Mouse (Mus musculus): ENCODE data around the gene Itln1.
A peak's percentile ranks its signal among the peaks of the same experiment; 100 is the strongest.

Itln1 gene

DNA sequence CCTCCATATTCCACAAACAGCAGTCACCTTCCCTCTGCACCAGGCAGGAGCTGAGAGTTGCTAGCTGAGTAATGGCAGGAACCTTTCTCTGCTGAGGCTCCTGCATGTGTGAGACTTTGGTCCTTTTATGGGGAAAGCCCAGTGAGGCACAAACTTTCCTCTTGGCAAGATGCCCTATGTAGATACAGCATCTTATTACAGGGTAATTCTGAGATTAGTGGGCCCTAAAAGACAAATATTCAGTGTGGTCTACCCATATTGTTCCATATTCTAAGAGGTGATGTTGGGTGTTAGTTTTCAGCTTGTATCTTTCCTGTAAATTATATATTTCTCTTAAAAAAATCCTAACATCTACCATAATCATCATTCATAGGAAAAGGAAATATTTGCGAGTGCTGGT, at the start of gene Itln1:
Itln1 (minus strand) TSS at position 101 of the 400 bp plus-strand sequence.
- no peak for DNase-seq (ENCODE audit: low read depth, low spot score)

GRCm38 (mm10) chr1:171584584-171584983, 49.5 kb upstream of the Itln1 start:
- DNase-seq (ENCODE audit: low read depth, low spot score), result no peak

- DNase-seq (ENCODE audit: low read depth, low spot score), result no peak
Measured at GRCm38 (mm10) chr1:171577168-171577567, 42.1 kb upstream of the Itln1 start.

GRCm38 (mm10) chr1:171568436-171568835, 33.3 kb upstream of the Itln1 start:
- DNase-seq (ENCODE audit: low read depth, low spot score), result no peak

DNA sequence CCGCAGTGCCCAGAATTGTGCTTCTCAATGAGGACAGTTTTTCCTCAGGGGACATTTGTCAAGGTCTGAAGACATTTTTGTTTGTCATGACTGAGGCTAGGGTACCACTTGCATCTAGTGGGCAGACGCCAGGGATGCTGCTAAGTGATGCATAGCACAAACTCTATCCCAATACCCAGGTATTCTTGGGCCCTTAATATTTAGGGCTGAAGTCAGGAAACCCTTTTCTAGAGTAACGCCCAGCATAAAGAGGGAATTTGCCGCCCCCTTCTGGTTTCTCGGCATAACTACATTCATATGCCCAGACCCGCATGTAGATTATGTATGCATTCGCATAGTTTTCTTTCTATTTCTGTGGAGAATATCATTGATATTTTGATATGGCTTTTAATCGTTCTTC, 31.7 kb upstream of the Itln1 start:
- peak; percentile 82 for DNase-seq (ENCODE audit: low read depth, low spot score)

- no peak for DNase-seq (ENCODE audit: low read depth, low spot score)
Measured at GRCm38 (mm10) chr1:171565888-171566287, 30.8 kb upstream of the Itln1 start.

- DNase-seq (ENCODE audit: low read depth, low spot score), result peak; percentile 78
Measured at GRCm38 (mm10) chr1:171564247-171564646, 29.2 kb upstream of the Itln1 start.

- DNase-seq (ENCODE audit: low read depth, low spot score), result no peak
Measured at GRCm38 (mm10) chr1:171563042-171563441, 27.9 kb upstream of the Itln1 start.

- DNase-seq (ENCODE audit: low read depth, low spot score), result no peak
Measured at GRCm38 (mm10) chr1:171561639-171562225, 26.6 kb upstream of the Itln1 start.

GRCm38 (mm10) chr1:171561200-171561599, 26.1 kb upstream of the Itln1 start:
- no peak for DNase-seq (ENCODE audit: low read depth, low spot score)

DNA sequence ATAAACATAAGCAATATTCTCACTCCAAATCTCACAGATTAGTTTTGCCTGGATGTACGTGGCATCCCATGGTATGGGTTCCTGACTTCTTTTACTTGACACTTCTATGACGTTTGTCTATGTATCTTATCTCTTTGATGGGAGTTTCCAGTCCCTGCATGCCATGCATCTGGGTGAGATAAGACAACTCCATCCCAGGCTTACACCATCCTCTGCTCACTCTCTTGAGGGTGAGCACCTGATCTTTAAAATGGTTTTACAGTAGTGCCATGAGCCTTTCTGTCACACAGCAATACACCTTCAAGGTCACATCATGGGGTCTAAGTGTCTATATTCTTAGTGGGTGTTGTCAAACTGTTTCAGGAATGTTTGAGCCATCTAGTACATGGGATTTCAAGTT, 25.2 kb upstream of the Itln1 start:
- DNase-seq (ENCODE audit: low read depth, low spot score), result no peak

DNA sequence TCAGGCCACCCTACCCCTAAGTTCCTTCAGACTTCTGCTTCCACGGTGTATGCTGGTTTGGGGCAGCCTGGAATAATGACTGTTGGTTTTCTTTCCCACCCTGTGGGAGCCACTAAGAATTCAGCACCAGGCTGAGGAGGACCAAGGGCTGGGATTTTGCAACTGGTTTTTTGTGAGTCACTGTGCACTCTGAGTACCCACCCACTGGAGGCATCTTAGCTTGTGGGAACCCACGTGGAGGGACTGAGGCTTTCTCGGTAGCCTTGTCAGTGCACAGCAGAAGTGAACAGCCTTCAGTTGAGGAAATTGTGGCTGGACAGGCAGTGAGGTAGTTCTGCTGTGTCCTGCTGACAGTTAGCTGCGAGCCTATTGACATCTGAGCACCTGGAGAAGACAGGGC, 23.8 kb upstream of the Itln1 start, which contains the start of gene Cd244a:
Cd244a (plus strand) TSS at position 296 of the 400 bp plus-strand sequence.
- DNase-seq (ENCODE audit: low read depth, low spot score), result no peak

- no peak for DNase-seq (ENCODE audit: low read depth, low spot score)
Measured at GRCm38 (mm10) chr1:171558407-171558806, 23.3 kb upstream of the Itln1 start.

- no peak for DNase-seq (ENCODE audit: low read depth, low spot score)
Measured at GRCm38 (mm10) chr1:171556366-171556765, 21.3 kb upstream of the Itln1 start.

DNA sequence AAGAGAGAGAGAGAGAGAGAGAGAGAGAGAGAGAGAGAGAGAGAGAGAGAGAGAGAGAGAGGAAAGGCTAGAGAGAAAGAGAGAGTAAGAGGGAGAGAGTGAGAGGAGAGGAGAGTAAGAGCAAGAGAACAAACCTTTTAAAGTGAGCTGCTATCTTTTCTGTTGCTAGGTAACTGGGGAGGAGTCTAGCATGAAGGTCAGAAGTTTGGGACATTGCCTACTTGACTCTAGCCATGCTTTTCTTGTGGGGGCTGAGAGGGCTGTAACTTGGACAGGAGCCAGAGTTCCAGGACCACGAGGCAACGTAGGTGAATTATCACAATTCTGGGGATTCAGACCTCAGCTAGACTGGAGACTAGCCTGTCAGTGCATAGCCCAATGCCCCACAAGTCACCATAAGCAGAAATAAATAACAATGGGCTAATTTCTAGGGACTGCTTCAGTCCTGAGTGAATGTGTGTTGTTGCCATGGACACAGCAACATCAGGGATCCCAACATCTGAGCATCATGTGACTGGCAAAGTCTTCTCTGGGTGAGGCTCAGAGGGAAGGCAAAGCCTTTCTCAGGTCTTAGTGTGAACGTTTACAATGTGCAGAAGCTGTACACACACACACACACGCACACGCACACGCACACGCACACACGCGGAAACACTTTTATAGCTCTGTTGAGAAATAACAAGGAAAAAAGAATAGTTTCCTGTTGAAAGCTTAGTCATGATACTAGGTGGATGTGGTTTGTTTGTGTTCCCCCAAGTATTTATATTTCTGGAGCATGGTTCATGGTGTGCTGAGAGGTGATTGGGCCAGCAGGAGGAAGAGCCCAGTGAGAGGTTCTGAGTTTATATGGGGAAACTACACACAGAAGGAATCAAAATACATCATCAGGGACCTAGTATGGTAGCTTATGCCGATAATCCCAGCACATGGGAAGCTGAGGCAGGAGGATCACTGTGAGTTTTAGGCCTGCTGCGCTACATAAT, 18.6 kb upstream of the Itln1 start:
- DNase-seq (ENCODE audit: low read depth, low spot score), result peak; percentile 58

GRCm38 (mm10) chr1:171552230-171552629, 17.1 kb upstream of the Itln1 start:
- DNase-seq (ENCODE audit: low read depth, low spot score), result peak; percentile 59

- no peak for DNase-seq (ENCODE audit: low read depth, low spot score)
Measured at GRCm38 (mm10) chr1:171551326-171551725, 16.2 kb upstream of the Itln1 start.

DNA sequence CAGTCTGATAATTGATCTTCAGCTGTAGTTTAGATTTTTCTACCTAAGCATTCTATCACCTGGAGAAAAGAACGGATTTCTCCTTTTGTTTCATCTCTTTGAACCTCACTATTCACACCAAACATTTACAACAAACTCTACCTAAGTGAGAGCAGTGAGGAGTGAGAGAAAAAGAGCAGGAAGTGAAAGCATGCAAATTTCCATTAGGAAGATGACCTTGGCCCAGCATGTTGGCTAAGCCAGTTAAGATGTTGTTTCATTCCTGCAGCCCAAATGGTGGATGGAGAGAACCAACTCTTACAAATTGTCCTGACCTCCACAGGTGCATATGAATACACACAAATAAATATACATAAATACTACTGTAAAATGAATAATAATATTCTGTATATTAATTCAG, 5.6 kb upstream of the Itln1 start:
- DNase-seq (ENCODE audit: low read depth, low spot score), result no peak

GRCm38 (mm10) chr1:171534557-171534956, 537 bp downstream of the Itln1 start:
- no peak for DNase-seq (ENCODE audit: low read depth, low spot score)

DNA sequence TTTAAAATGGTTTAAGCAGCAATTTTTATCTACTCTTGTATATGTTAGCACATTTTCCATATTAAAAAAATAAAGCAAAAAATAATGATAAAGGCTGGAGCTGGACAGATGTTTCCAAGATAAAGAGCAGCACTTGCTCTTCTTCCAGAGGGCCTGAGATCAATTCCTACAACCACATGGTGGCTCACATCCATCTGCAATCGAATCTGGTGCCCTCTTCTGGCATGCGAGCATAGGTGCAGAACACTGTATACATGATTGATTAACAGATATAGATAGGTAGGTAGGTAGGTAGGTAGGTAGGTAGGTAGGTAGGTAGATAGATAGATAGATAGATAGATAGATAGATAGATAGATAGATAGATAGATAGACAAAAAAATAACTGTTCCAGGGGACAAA, 2.3 kb downstream of the Itln1 start:
- no peak for DNase-seq (ENCODE audit: low read depth, low spot score)

- no peak for DNase-seq (ENCODE audit: low read depth, low spot score)
Measured at GRCm38 (mm10) chr1:171531367-171531766, 3.7 kb downstream of the Itln1 start.

DNA sequence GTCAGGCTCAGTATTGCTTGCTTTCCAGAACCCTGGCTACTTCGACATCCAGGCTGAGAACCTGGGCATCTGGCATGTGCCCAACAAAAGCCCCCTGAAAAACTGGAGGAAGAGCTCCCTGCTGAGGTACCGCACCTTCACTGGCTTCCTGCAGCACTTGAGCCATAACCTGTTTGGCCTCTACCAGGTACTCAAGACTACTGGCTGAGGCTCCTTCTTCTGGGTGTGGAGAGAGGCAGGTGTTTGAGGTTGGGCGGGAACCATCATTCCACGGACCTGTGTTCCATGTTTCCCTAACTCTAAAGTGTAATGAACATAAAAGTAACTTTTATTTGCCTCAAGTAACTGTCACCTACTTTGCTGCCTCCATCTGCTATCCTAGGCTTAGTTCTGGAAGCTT, 19.5 kb downstream of the Itln1 start:
- no peak for DNase-seq (ENCODE audit: low read depth, low spot score)

- DNase-seq (ENCODE audit: low read depth, low spot score), result no peak
Measured at GRCm38 (mm10) chr1:171515039-171515438, 20.1 kb downstream of the Itln1 start.

Data from mesoderm, embryonic 11.5 days (tissue).